Mouse (Mus musculus) bone marrow, adult 2 months (tissue): ENCODE results near the gene Stxbp3. TPM values are rescaled to one million over a fixed set of nuclear protein-coding genes. Genes with fewer than 3 reads are reported as not detected.

ENCODE experiments used
- H3K27ac ChIP-seq: fragments of 200-500 bp; 2 replicates; pipeline ENCODE4 v1.5.1; 2012; ENCODE audit warnings: low read depth, mild to moderate bottlenecking, control low read depth, inconsistent platforms, low read length; ENCODE audit not compliant: control insufficient read depth, poor library complexity, insufficient read depth
- H3K4me1 ChIP-seq: fragments of 200-500 bp; 2 replicates; pipeline ENCODE4 v1.6.1; 2011; ENCODE audit warnings: low read length; ENCODE audit not compliant: control insufficient read depth, insufficient read depth
- H3K4me3 ChIP-seq: fragments of 200-500 bp; replicated peaks from 2 replicates; pipeline ENCODE3; 2011; ENCODE audit warnings: mild to moderate bottlenecking, low read depth, low read length, control low read depth; ENCODE audit not compliant: control insufficient read depth
- CTCF ChIP-seq: fragments of 200-500 bp; IDR thresholded peaks from 2 replicates; pipeline ENCODE4 v1.5.1; 2011; ENCODE audit warnings: low read length, control low read depth; ENCODE audit not compliant: control insufficient read depth, insufficient read depth
- POLR2A ChIP-seq: fragments of 200-500 bp; IDR thresholded peaks from 2 replicates; pipeline ENCODE4 v1.6.1; 2011; ENCODE audit warnings: low read depth, mild to moderate bottlenecking, control low read depth, low read length, borderline replicate concordance; ENCODE audit not compliant: control insufficient read depth
- WGBS: fragments of 180-500 bp; shearing (Covaris S2); methylation state at CpG from one replicate; pipeline ENCODE4 v1.1.7; 2018; 5-methylcytosine and 5-hydroxymethylcytosine counted together
- polyA plus RNA-seq: library from polyadenylated mRNA; stranded (reverse); fragments of >200 nt; gene quantifications from 2 replicates; pipeline ENCODE4 v1.2.4, GENCODE M21; 2011; ENCODE audit warnings: low replicate concordance; ENCODE audit not compliant: missing spikeins, insufficient read depth, insufficient read length

Stxbp3 gene
- polyA plus RNA-seq, 1 experiment, result 11.0 TPM

- Histone ChIP-seq H3K27ac (no peak overlapping the region), H3K4me1 (no peaks in the 10 kb centered on the region), H3K4me3 (no peak overlapping the region)
- WGBS, result 47% methylated on average over 6 of the region's 6 CpGs
- TF ChIP-seq POLR2A (no peak), CTCF (no peak)
Measured at GRCm38 (mm10) chr3:108770725-108771368, 69.5 kb downstream of the Stxbp3 start.

DNA sequence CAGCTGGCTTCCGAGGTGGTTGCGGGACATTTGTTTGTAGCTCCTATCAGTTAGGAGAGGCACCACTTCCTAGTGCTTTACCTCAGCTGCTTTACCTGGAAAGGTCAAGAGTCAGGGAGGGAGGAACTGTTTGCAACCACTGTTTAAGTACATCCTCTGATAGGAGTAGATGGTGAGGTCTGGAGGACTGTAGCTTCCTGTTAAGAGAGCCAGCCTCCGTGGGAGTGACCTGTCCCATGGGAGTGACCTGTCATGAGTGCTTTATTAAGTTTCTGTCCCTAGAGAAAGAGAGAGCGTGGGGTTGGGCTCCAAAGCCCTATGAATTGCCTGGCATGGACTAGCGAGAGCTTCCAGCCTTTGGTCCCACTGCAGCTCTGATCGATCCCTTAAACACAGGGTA, 70.8 kb downstream of the Stxbp3 start:
- no peak overlapping the region for H3K4me3 ChIP-seq
- 62% methylated on average over 6 of the region's 6 CpGs for WGBS
- TF ChIP-seq CTCF, result no peak
- no peaks in the 10 kb centered on the region for H3K4me1 ChIP-seq
- H3K27ac ChIP-seq, result no peak overlapping the region

DNA sequence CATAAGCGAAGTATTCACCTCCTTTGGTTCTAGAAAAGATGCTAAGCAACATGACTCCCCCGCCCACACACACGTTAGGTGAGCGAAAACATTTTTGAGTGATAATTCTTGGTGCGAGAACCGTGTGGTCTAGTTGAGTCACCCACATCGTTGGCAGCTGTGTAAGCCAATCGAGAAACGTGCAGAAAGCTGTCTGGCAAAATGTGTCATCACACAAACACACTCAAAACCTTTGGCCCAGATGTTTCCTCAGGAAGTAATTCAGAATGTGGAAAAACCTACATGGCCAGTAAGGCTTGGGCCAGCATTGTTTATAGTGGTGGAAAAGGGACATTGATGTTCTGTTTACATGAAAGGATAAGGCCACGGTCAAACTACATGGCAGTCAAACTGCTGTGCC, 72.9 kb downstream of the Stxbp3 start:
- H3K27ac ChIP-seq, result no peak overlapping the region
- no peaks in the 10 kb centered on the region for H3K4me1 ChIP-seq
- H3K4me3 ChIP-seq, result no peak overlapping the region
- no peak for TF ChIP-seq CTCF
- no peak for TF ChIP-seq POLR2A
- WGBS, result 21% methylated on average over 10 of the region's 10 CpGs

DNA sequence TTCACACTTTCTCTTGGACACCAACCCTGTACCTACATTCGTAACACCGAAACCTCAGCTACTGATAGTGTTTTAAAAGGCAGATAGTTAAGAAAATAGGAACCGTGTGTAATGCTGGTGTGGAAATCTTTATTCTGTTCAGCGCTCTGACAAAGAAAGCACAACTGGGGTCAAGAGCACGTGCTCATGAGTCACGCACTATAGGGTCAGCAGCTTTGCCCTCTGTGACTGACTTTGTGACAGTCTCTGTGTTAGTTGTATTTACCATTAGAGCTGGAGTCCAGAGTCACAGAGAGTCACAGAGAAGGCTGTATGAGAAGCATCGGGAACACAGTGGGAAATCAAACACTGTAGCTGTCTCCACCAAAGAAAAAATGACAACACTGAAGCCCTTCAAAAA, 73.4 kb downstream of the Stxbp3 start:
- no peak overlapping the region for H3K4me3 ChIP-seq
- TF ChIP-seq CTCF, result no peak
- TF ChIP-seq POLR2A, result no peak
- H3K27ac ChIP-seq, result no peak overlapping the region
- 65% methylated on average over 7 of the region's 7 CpGs for WGBS
- H3K4me1 ChIP-seq, result no peaks in the 10 kb centered on the region

DNA sequence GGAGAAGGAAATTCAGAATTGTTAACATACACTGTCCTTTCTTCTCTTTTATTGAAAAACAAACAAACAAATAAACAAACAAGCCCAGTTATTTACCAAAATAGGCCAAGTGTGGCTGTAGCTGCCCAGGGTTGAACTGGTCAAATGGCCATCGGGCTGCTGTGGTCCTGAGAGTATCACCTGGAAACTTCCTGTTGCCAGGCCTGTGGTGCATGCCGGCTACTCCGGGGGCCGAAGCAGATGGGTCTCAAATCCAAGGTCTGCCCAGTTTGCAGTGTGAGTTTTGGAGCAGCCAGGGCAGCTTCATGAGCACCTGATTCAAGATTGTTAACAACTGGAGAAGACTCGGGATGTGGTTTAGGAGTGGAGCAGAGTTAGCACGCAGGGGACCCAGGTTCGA, 74.8 kb downstream of the Stxbp3 start:
- Histone ChIP-seq H3K4me1 (no peaks in the 10 kb centered on the region), H3K27ac (no peak overlapping the region), H3K4me3 (no peak overlapping the region)
- 87% methylated on average over 7 of the region's 7 CpGs for WGBS
- no peak for TF ChIP-seq POLR2A
- no peak for TF ChIP-seq CTCF

DNA sequence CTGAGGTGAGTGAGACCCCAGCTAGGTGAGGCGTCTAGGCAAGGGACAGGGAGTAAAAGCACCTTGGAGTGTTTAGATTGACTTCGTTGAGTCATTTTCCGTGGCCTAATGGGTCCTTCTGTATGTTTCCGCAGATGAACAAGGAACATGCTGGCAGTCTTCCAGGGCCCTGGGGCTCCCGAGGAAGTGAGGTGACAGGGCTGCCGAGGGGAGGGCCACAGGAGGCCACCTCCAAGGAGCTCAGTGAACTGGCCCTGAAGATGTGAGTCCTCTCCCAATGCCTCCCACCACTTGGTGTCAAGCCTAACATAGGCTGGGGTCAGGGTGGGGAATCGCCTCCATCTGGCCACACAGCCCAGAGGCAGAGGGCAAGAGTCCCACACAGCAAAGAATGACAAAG, 75.3 kb downstream of the Stxbp3 start:
- no peak overlapping the region for H3K27ac ChIP-seq
- 35% methylated on average over 7 of the region's 7 CpGs for WGBS
- H3K4me1 ChIP-seq, result no peaks in the 10 kb centered on the region
- no peak overlapping the region for H3K4me3 ChIP-seq
- TF ChIP-seq POLR2A (no peak), CTCF (no peak)

- no peak overlapping the region for H3K4me3 ChIP-seq
- no peaks in the 10 kb centered on the region for H3K4me1 ChIP-seq
- 80% methylated on average over 2 of the region's 2 CpGs for WGBS
- TF ChIP-seq CTCF (no peak), POLR2A (no peak)
- H3K27ac ChIP-seq, result no peak overlapping the region
Measured at GRCm38 (mm10) chr3:108763691-108764090, 76.6 kb downstream of the Stxbp3 start.

DNA sequence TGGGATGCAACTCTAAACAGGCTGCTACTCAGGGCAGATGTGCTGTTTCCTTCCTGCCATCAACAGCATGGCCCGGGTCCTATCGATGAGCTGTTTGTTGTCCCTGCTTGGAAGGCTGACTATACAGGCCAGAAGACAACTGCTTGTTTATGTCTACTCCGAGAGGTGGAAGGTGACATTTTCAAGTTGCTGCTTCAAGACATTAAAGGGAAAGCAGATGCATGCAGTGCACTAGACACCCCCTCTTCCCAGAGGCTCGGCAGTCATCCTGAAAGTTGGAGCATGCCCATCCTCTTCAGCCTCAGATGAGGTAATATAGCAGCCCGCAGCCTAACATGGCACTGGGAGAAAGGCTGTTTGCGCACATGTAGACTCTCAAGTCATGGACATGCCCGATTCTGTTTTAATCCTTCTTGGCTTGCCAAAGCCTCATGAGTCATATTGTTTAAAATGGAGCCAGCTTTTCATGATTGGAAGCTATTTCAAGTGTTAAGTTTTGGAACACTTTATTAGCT, 77.7 kb downstream of the Stxbp3 start:
- WGBS, result 64% methylated on average over 7 of the region's 7 CpGs
- no peak for TF ChIP-seq POLR2A
- no peak for TF ChIP-seq CTCF
- no peak overlapping the region for H3K4me3 ChIP-seq

More for the DNA sequence above, 77.7 kb downstream of the Stxbp3 start:
- no peak overlapping the region for H3K27ac ChIP-seq
- H3K4me1 ChIP-seq, result no peaks in the 10 kb centered on the region
